Mouse (Mus musculus): ENCODE data around the gene Alg11. TPM values are rescaled to one million over a fixed set of nuclear protein-coding genes. Genes with fewer than 3 reads are reported as not detected.
A peak's percentile ranks its signal among the peaks of the same experiment; 100 is the strongest.

Gene Alg11
- 6.8 and 8.6 TPM in 2 replicates for polyA plus RNA-seq (2012; rRNA removed)

GRCm38 (mm10) chr8:22060446-22060889, at the start of gene Alg11:
Gene Alg11, plus strand, starts transcription at chr8:22060721.
- DNase-seq (ENCODE audit: low read depth): peak; percentile 50

DNA sequence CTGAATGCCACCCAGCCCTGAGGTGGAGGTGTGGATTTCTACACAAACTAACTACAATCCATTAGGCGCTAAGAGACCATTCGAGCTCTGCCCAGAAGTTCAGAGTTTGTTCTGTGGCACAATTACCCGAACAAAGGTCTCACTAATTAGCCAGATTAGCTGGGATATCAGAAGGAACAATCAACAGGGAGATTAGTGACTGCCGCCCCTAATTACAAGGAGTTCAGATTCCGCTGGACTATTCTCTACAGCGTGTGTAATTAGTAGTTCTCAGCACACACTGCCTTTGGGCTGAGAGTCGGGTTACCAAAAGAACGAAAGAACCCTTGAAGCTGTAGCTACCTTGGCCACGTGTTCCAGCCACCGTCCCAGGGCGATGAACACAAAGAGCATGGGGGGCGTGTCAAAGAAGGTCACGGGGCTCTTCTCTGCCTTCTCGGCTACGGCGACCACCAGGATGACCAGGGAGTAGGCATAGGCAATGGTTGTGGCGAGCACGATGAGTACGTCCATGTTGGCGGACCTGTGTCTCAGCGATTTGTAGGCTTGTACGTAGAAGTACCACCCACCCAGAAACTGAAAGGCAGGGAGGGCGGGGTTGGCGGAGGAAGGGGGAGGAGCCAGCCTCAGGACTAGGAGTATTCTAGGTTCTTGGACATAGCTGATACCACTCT, 47.4 kb upstream of the Alg11 start:
- no peak for DNase-seq (ENCODE audit: low read depth)

DNA sequence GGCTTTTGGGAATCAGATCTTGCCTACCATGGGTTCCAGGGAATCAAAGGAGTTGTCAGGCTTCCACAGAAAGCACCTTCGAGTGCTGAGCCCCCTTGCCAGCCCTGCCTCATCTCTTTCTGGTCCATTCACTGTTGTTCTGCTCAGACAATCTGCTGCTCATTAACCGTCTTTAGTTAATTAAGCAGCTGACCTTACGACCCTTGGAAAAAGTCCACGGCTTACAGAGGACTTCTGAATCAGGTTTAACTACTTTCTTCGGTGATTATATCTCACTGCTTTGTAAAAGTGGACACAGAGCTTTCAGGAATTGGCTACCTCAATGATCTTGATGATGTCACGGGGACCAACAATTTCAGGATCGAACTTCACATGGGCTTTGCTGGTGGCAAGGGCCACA, 42.8 kb upstream of the Alg11 start:
- DNase-seq (ENCODE audit: low read depth): no peak

DNA sequence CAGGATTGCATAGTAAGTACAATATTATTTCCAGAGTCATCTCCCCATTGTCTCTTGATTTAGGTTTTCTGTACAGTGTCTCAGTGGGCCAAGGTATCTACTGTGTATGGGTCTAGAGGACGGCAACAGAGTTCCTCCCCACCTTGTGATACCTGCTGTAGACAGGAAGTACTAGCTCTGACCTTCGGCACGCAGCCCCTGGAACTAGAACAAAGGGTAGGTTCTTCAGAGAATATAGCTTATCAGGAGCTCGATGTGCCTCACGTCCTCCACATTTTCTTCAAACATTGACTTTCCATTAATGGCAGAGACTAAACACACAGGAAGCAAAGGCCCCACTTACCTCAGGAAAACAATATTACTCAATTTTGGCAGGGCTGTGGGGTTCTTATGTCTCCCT, 41.0 kb upstream of the Alg11 start:
- DNase-seq (ENCODE audit: low read depth): no peak

DNA sequence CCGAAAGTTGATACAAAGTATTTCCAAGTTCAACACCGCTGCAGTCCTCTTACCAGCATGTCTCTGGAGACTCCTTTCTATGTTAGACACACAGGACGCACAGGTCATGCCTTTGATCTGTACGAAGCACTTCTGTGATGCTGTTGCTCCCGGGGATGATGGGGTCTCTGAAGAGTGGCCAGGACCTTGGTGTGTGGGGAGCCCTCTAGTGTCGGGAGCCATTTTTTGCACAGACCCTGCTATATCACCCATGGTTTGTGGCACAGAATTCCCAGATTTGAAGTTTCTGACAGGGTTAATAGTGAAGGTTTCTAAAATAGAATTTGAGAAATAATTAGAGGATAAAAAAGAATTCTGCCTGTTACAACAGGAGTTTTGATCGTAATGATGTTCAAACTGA, 38.3 kb upstream of the Alg11 start:
- DNase-seq (ENCODE audit: low read depth): no peak

GRCm38 (mm10) chr8:22025241-22025640, 35.3 kb upstream of the Alg11 start:
- no peak for DNase-seq (ENCODE audit: low read depth)

GRCm38 (mm10) chr8:22028973-22029372, 31.5 kb upstream of the Alg11 start:
- DNase-seq (ENCODE audit: low read depth): no peak

DNA sequence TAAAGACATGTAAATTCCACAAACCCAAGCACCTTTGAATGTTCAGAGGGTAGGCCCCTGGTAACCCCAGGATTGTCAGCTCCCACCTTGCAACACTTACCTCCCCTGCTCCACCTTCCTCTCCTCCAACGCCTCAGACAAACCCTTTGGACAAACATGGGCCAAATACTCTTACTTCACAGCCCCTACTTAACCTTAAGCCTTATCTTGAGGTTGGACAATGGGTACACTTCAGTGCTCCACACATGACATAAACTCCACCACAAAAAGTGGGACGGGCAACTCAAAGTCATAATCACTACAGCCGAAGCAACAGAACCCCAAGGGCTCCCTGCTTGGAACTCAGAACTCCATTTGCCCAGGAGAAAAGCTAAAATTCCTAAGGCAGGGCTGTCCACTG, 29.5 kb upstream of the Alg11 start:
- no peak for DNase-seq (ENCODE audit: low read depth)

DNA sequence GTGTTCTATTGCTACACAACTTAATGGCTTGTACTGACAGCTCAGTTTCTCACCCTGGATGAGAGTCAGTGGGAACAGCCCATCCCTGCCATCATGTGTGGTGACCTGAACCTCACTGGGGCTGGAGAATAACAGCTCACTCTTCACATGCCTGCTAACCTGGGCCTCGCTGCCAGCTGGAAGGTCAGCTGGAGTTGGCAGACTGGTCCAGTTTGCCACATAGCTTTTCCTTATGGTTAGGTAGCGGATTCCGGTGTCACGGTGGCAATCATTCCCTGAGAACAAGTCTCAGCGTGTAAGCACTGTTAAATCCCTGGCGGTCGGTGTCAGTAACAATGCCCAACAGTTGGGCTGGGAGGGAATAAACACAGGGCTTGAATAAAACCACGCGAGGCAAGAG, 24.4 kb upstream of the Alg11 start:
- no peak for DNase-seq (ENCODE audit: low read depth)

GRCm38 (mm10) chr8:22037022-22037421, 23.5 kb upstream of the Alg11 start:
- no peak for DNase-seq (ENCODE audit: low read depth)

DNA sequence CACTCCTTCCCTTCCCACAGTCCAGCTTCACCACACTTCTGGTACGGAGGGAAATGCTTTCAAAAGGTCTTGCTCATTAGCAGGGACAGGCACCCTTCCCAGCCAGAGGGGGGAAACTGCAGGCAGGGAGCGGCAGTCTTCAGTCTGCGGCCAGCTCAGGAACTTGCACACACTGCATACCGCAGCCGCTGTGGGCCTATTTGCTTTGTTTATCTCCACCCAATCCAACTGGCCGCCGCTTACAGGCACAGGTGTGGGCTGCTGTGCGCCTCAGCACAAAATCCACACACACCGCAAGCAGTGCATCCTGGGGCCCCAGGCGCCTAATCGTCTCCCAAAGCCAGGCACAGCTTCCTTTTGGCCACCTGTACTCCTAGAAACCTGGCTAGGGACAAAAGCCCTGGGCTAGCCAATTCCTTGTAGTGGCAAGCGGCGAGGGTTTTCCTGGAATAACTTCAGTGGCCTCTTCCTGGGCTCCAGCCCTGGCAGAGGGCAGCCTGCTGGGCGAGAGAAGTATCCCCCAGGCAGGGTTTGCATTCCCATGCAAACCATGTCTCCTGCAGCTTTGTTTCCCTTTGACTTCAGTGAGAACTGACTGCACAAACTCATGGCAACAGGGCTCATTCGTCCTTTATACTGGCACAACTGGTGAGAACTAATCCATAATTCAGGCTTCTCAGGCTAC, 20.9 kb upstream of the Alg11 start:
- no peak for DNase-seq (ENCODE audit: low read depth)

DNA sequence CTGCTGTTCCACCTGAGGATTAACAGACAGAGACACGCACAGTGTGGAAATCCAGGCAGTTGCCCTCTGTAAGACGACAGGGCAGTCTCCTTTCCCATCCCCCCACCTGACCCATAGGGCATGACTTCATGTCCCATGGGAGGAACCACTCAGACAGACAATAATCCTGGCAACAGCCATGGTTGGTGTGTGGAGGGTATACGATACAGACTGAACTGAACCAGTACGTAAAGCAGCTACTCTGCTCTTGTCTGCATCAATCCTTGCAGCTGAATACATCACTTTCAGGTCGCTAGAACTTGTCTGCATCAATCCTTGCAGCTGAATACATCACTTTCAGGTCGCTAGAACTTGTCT, 20.4 kb upstream of the Alg11 start:
- DNase-seq (ENCODE audit: low read depth): no peak

DNA sequence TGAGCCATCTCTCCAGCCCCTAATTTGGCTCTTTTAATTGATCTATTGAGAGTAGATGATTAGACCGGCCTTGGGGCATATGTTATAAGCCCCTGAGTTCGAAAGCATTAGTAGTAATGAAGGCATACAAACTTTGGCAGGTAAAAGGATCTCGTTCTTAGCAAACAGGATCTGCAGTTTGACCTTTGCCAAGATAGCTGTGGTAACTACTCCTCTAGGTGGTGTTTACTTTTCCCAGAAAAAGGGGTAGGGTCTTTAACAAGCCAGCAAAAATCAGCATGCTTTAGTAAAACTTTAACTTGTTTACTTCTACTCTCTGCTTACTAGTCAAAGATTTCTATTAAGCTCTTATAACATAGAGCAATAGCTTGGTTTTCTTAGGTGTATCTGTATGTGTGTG, 18.0 kb upstream of the Alg11 start:
- DNase-seq (ENCODE audit: low read depth): no peak

DNA sequence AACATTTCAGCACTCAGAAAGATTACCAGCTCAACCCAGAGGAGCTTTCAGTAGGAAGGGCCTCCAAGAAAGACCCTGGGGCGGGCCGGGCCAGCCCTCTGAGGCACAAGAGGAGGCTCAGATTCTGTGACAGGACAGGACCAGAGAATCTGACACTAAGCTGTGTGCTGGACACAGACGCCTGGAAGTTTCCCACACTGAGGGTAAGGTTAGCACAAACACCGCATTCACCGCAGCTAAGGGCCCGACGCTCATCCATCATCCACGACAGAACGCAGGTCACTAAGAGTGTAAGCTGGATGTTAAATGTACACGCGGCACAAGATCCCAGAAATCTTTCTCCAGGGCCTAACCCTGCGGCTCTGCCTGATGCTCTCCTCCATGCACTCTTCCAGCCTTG, 16.8 kb upstream of the Alg11 start:
- no peak for DNase-seq (ENCODE audit: low read depth)

GRCm38 (mm10) chr8:22047699-22048464, 12.6 kb upstream of the Alg11 start:
- no peak for DNase-seq (ENCODE audit: low read depth)

DNA sequence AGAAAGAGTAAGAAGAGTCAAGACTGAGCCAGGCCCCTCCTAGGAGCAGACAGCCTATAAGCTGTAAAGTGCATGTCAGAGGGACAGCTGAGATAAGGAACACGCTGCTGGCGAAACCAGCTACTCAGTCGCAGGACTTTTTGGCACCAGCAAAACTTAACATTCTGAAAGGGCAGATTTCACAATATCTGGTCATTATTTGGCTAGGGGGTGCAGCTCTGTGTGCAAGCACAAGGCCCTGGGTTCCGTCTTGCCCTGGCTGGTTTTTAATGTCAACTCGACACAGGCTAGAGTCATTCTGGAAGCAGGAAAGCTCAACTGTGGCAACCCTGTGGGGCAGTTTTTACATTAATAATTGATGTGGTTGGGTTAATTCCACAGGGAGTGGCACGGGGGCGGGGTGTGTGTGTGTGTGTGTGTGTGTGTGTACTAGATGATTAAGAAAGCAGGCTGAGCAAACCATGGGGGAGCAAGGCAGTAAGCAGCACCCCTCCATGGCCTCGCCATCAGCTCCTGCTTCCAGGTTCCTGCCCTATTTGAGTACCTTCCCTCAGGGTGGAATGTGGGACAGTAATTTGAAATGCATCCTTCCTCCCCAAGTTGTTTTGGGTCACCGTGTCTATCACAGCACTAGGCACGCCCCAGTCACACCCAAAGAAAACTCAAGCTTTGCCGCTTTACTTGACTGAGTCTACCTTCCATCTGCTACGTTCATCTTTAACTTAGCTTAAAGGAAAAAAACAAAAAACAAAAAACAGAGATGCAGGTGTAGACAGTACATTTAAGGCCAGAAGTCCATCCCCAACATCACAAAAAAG, 5.6 kb upstream of the Alg11 start:
- DNase-seq (ENCODE audit: low read depth): no peak

GRCm38 (mm10) chr8:22055492-22055877, 5.0 kb upstream of the Alg11 start:
- DNase-seq (ENCODE audit: low read depth): no peak

DNA sequence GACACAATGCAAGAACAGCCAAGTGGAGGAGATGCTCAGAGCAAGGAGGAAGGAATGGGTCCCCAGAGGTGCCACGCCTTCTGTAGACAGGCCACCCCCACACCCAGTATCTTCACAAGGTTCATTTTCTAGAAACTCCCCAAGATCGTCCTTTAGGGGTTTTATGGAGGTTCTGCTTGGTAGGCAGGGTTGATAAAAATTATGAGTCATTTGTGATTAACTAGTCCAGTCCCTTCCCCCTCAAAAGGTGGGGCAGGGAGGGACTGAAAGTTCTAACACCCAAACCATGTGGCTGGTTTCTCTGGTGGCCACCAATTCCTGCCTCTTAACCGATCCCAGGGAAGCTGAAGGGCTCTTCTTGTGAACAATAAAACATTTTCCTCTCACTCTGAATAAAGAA, 3.7 kb upstream of the Alg11 start:
- no peak for DNase-seq (ENCODE audit: low read depth)

- no peak for DNase-seq (ENCODE audit: low read depth)
Observed at GRCm38 (mm10) chr8:22058368-22058767, 2.2 kb upstream of the Alg11 start.

- DNase-seq (ENCODE audit: low read depth): no peak
Observed at GRCm38 (mm10) chr8:22059153-22059738, 1.3 kb upstream of the Alg11 start.

DNA sequence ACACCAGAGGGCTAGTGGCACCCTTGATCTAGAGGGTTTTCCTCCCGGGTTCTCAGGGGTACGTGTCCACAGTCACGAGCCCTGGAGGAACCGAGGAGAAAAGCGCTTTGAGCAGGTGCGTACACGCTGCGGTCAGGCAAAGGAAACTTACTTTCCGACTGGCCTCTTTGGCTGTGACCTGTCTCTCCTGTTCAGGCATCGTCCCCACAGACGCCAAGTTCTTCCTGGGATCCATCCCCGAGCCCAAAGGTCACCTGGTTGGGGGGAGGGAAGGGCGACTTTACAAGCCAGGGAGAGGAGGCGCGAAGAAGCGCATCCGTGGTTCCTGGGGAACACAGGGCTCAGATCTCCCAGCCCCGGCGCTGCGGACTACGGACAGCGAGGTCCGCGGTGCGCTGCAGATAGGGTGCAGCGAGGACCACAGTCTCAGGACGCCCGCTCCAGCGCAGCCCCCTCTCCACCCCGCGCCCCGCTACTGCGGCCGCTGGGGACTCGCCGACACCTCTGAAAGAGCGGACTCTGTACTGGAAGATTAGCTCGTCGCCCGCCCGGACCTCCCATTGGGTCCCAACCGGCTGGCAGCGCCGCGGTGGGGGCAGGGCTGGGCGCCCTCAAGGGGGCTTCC, 588 bp upstream of the Alg11 start, which contains the start of gene Atp7b:
TSS of gene Atp7b (minus strand) at position 485 of the 625 bp plus-strand sequence.
- DNase-seq (ENCODE audit: low read depth): no peak
